Mouse (Mus musculus) adrenal gland, postnatal 4 days (tissue): ENCODE results near the gene Gng7. TPM values are rescaled to one million over a fixed set of nuclear protein-coding genes. Genes with fewer than 3 reads are reported as not detected.

Source experiments
- DNase-seq, 2 experiments: peaks; one replicate each; pipeline ENCODE4 v3.0.0; 2021 to 2022; ENCODE audit warnings: low spot score in 2 of 2, mixed read lengths in 2 of 2
- total RNA-seq, 2 experiments: library from RNA; stranded (reverse); gene quantifications; 2 replicates each; pipeline ENCODE4 v1.2.3; 2021

Gene Gng7
- total RNA-seq, 2 experiments from 2014 or later: 5.4 to 6.7 TPM

- DNase-seq: no peak
Measured at GRCm38 (mm10) chr10:80930361-80931152, 84.2 kb downstream of the Gng7 start.

DNA sequence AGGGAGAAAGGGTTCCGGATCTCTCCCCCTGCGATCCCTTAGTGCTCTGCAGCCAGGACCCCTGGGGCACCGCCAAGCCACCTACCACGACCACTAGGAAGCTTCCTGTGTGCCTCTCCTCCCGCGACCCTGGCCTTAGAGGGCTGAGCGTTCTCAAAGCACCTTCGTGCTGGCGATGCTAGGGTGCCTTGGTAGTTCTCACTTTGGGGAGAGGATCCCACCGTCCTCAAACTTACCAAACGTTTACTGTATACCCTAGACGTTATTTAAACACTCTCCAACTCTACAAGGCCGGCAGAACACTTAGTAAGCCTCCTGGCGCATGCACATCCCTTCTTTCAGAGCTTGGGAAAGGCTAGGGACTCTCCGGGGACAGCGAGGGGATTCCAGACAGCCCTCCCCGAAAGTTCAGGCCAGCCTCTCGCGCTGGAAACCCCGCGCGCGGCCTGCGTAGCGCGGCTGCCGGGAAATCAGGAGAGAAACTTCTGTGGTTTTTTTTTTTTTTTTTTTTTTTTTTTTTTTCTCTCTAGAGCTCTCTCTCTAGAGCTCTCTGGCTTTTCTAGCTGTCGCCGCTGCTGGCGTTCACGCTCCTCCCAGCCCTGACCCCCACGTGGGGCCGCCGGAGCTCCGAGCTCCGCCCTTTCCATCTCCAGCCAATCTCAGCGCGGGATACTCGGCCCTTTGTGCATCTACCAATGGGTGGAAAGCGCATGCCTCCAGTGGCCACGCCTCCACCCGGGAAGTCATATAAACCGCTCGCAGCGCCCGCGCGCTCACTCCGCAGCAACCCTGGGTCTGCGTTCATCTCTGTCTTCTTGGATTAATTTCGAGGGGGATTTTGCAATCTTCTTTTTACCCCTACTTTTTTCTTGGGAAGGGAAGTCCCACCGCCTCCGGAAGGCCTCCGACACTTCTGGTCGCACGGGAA lies 85.2 kb downstream of the Gng7 start, which contains the start of gene Gadd45b:
TSS of gene Gadd45b (plus strand) at position 775 of the 928 bp plus-strand sequence.
- peak; percentile 97 for DNase-seq

GRCm38 (mm10) chr10:80928586-80929298 lies 86.0 kb downstream of the Gng7 start:
- DNase-seq: peak; percentile 70 to 83

DNA sequence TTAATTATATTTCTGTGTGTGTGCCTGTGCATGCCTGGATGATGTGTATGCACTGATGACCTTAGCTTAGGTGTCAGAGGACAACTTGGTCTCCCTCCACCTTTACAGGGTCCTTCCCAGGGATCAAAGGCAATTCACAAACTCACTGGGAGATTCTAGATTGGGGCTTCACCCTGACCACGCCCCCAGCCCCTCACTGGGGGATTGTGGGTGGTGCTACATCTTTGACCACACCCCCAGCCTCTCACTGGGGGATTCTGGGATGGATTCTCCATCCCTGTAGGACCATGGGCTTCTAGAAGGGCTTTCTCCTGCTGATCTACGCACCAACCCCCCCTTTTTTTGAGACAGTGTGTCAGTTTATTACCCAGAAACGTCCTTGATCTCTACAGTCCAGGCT lies 89.3 kb downstream of the Gng7 start:
- no peak for DNase-seq

GRCm38 (mm10) chr10:80921923-80922322 lies 92.8 kb downstream of the Gng7 start:
- DNase-seq: no peak

DNA sequence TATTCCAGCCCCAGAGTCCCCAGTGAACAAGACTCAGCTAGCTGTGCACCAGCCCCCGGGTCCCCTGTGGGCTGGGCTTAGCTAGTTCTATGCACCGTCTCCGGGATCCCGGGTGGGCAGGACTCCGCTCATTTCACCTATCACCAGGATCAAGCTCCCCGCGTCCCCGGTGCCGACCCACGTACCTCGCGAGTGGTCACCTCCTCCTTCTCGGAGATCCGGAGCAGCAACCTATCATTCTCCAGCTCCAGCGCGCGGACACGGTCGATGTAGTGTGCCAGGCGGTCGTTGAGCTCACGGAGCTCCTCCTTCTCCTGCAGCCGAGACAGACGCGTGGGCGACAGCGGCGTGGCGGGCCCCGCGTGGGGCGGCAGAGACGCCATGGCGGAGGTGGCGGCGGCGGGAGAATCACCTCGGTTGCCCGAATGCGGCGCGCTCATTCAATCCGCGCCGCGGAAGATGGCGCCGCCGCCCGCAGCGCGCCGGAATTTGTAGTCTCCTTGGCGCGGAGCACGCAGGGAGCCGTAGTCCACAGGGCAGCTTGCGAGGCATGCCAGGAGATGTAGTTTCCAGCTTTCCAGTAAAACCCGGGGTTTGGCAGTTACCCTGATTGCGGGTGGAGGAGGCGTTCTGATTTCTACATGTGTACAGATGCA lies 96.8 kb downstream of the Gng7 start, which contains the start of gene Lmnb2:
TSS of gene Lmnb2 (minus strand) at position 467 of the 656 bp plus-strand sequence.
- no peak for DNase-seq

GRCm38 (mm10) chr10:80917336-80917778 lies 97.4 kb downstream of the Gng7 start:
- no peak for DNase-seq

- DNase-seq: no peak
Measured at GRCm38 (mm10) chr10:80915736-80916135, 99.0 kb downstream of the Gng7 start.

- no peak for DNase-seq
Measured at GRCm38 (mm10) chr10:80915260-80915659, 99.5 kb downstream of the Gng7 start.

GRCm38 (mm10) chr10:80914253-80914656 lies 100.5 kb downstream of the Gng7 start:
- DNase-seq: no peak

DNA sequence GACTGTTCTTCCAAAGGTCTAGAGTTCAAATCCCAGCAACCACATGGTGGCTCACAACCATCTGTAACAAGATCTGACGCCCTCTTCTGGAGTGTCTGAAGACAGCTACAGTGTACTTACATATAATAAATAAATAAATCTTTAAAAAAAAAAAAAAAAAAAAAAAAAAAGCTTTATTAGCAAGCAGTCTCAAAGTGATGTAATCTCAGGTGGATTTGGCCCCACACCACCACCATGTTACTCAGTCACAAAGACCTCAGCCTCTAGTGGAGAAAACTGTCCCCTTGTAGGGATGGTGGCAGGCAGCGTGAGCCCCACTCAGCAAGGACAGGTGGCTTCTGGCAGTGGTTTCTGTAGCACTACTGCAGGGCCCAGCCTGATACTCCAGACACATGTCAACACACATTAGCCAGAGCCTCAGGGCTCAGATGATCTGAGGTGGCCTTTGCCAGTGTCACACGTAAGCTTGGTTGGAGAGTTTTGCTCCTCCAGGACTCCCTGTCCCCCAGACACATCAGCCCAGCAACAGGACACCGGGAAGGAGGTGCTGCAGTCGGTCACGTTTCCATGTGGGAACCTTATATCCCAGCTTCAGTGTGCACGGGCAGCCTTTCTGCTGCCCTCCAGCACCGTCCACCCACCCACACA lies 101.3 kb downstream of the Gng7 start:
- DNase-seq: no peak

- no peak for DNase-seq
Measured at GRCm38 (mm10) chr10:80911891-80912290, 102.9 kb downstream of the Gng7 start.

GRCm38 (mm10) chr10:80911354-80911753 lies 103.4 kb downstream of the Gng7 start:
- DNase-seq: no peak

- no peak for DNase-seq
Measured at GRCm38 (mm10) chr10:80909375-80910162, 105.2 kb downstream of the Gng7 start.

- DNase-seq: no peak
Measured at GRCm38 (mm10) chr10:80904709-80905108, 110.0 kb downstream of the Gng7 start.

GRCm38 (mm10) chr10:80904004-80904693 lies 110.6 kb downstream of the Gng7 start:
- no peak for DNase-seq

GRCm38 (mm10) chr10:80903282-80903681 lies 111.5 kb downstream of the Gng7 start:
- DNase-seq: no peak

DNA sequence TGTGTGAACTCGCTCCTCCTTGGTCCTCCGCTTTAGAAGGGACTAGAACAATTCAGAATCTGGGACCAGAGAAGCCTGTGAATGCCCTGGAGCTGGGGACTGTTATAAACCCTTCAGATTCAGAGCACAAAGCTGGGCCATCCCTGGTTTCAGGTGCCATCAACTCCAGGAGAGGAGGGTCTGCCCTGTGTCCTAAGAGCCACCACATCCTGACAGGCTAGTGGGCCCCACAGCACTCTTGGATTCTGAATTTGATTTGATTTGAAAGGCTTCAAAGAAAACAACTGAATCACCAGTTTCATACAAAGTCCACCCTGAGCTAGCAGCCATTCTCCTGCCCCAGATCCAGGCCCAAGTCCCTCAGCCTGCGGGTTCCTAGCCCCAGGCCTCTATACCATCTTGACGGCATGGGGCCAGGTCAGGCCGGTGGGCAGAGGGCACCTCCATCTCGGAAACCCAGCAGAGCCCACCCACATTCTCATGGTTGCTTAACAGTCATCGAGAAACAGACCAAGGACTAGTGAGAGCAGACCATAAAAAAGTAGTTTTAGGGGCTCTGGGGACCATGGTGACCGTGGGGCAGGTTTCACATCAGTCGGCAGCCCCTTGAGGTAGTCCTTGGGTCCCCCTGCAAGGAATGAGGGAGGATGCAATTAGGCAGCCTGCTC lies 112.3 kb downstream of the Gng7 start:
- no peak for DNase-seq
